Mouse (Mus musculus): ENCODE results near the gene Shank2. TPM values are rescaled to one million over a fixed set of nuclear protein-coding genes. Genes with fewer than 3 reads are reported as not detected.

Gene Shank2
- polyA plus RNA-seq, 1 experiment from 2014 or later: 2.1 TPM

GRCm38 (mm10) chr7:144198491-144198890 is 196.8 kb downstream of the Shank2 start:
- no peak overlapping the region for H3K4me3 ChIP-seq (ENCODE audit: low read depth, low read length)
- no peaks in the 10 kb centered on the region for H3K27me3 ChIP-seq (ENCODE audit: control insufficient read depth, insufficient read depth, low read length)

GRCm38 (mm10) chr7:144202017-144202682 is 200.4 kb downstream of the Shank2 start:
- Histone ChIP-seq H3K4me3 (ENCODE audit: low read depth, low read length) (no peak overlapping the region), H3K36me3 (ENCODE audit: control insufficient read depth, insufficient read depth, low read length) (no peaks in the 10 kb centered on the region), H3K27ac (ENCODE audit: low read depth, low read length) (no peak overlapping the region), H3K4me2 (ENCODE audit: low read depth) (no peak overlapping the region), H3K4me1 (ENCODE audit: control insufficient read depth, insufficient read depth, low read length) (no peaks in the 10 kb centered on the region), H3K27me3 (ENCODE audit: control insufficient read depth, insufficient read depth, low read length) (no peaks in the 10 kb centered on the region), H3K9me3 (ENCODE audit: control insufficient read depth, low read length) (no peaks in the 10 kb centered on the region), H3K9ac (ENCODE audit: low read length) (no peak overlapping the region)
- DNase-seq (ENCODE audit: low spot score): no peak
- no peak for ATAC-seq (ENCODE audit: insufficient read depth, low FRiP score, low TSS enrichment)
- 82% methylated on average over 7 of the region's 7 CpGs for WGBS

More at GRCm38 (mm10) chr7:144198491-144198890, 196.8 kb downstream of the Shank2 start:
- H3K4me2 ChIP-seq (ENCODE audit: low read depth): no peak overlapping the region
- no peaks in the 10 kb centered on the region for H3K9me3 ChIP-seq (ENCODE audit: control insufficient read depth, low read length)
- no peak overlapping the region for H3K27ac ChIP-seq (ENCODE audit: low read depth, low read length)
- no peak overlapping the region for H3K9ac ChIP-seq (ENCODE audit: low read length)
- no peaks in the 10 kb centered on the region for H3K36me3 ChIP-seq (ENCODE audit: control insufficient read depth, insufficient read depth, low read length)
- DNase-seq (ENCODE audit: low spot score): no peak
- WGBS: 86% methylated on average over 2 of the region's 2 CpGs
- no peak for ATAC-seq (ENCODE audit: insufficient read depth, low FRiP score, low TSS enrichment)
- H3K4me1 ChIP-seq (ENCODE audit: control insufficient read depth, insufficient read depth, low read length): no peaks in the 10 kb centered on the region

- WGBS: 61% methylated on average over 3 of the region's 3 CpGs
- no peak overlapping the region for H3K9ac ChIP-seq (ENCODE audit: low read length)
- DNase-seq (ENCODE audit: low spot score): no peak
Measured at GRCm38 (mm10) chr7:144204290-144204689, 202.6 kb downstream of the Shank2 start.

GRCm38 (mm10) chr7:144205161-144205560 is 203.4 kb downstream of the Shank2 start:
- H3K9ac ChIP-seq (ENCODE audit: low read length): no peak overlapping the region
- no peaks in the 10 kb centered on the region for H3K27me3 ChIP-seq (ENCODE audit: control insufficient read depth, insufficient read depth, low read length)
- ATAC-seq (ENCODE audit: insufficient read depth, low FRiP score, low TSS enrichment) (no peak), DNase-seq (ENCODE audit: low spot score) (no peak)
- no peak overlapping the region for H3K27ac ChIP-seq (ENCODE audit: low read depth, low read length)
- no peak overlapping the region for H3K4me3 ChIP-seq (ENCODE audit: low read depth, low read length)
- 95% methylated on average over 1 of the region's 1 CpGs for WGBS
- H3K9me3 ChIP-seq (ENCODE audit: control insufficient read depth, low read length): no peaks in the 10 kb centered on the region
- no peaks in the 10 kb centered on the region for H3K36me3 ChIP-seq (ENCODE audit: control insufficient read depth, insufficient read depth, low read length)
- no peaks in the 10 kb centered on the region for H3K4me1 ChIP-seq (ENCODE audit: control insufficient read depth, insufficient read depth, low read length)
- H3K4me2 ChIP-seq (ENCODE audit: low read depth): no peak overlapping the region

More at GRCm38 (mm10) chr7:144204290-144204689, 202.6 kb downstream of the Shank2 start:
- H3K9me3 ChIP-seq (ENCODE audit: control insufficient read depth, low read length): no peaks in the 10 kb centered on the region
- H3K27me3 ChIP-seq (ENCODE audit: control insufficient read depth, insufficient read depth, low read length): no peaks in the 10 kb centered on the region
- ATAC-seq (ENCODE audit: insufficient read depth, low FRiP score, low TSS enrichment): no peak
- no peaks in the 10 kb centered on the region for H3K4me1 ChIP-seq (ENCODE audit: control insufficient read depth, insufficient read depth, low read length)
- no peak overlapping the region for H3K27ac ChIP-seq (ENCODE audit: low read depth, low read length)
- no peak overlapping the region for H3K4me3 ChIP-seq (ENCODE audit: low read depth, low read length)
- H3K36me3 ChIP-seq (ENCODE audit: control insufficient read depth, insufficient read depth, low read length): no peaks in the 10 kb centered on the region
- H3K4me2 ChIP-seq (ENCODE audit: low read depth): no peak overlapping the region

GRCm38 (mm10) chr7:144205837-144206236 is 204.1 kb downstream of the Shank2 start:
- H3K4me2 ChIP-seq (ENCODE audit: low read depth): no peak overlapping the region
- no peaks in the 10 kb centered on the region for H3K27me3 ChIP-seq (ENCODE audit: control insufficient read depth, insufficient read depth, low read length)
- H3K9me3 ChIP-seq (ENCODE audit: control insufficient read depth, low read length): no peaks in the 10 kb centered on the region
- H3K9ac ChIP-seq (ENCODE audit: low read length): no peak overlapping the region
- ATAC-seq (ENCODE audit: insufficient read depth, low FRiP score, low TSS enrichment) (no peak), DNase-seq (ENCODE audit: low spot score) (no peak)
- H3K4me3 ChIP-seq (ENCODE audit: low read depth, low read length): no peak overlapping the region
- WGBS: 88% methylated on average over 3 of the region's 3 CpGs
- no peaks in the 10 kb centered on the region for H3K36me3 ChIP-seq (ENCODE audit: control insufficient read depth, insufficient read depth, low read length)
- no peak overlapping the region for H3K27ac ChIP-seq (ENCODE audit: low read depth, low read length)
- no peaks in the 10 kb centered on the region for H3K4me1 ChIP-seq (ENCODE audit: control insufficient read depth, insufficient read depth, low read length)

GRCm38 (mm10) chr7:144206254-144206653 is 204.5 kb downstream of the Shank2 start:
- ATAC-seq (ENCODE audit: insufficient read depth, low FRiP score, low TSS enrichment): no peak
- no peak for DNase-seq (ENCODE audit: low spot score)
- no peak overlapping the region for H3K4me2 ChIP-seq (ENCODE audit: low read depth)
- no peaks in the 10 kb centered on the region for H3K4me1 ChIP-seq (ENCODE audit: control insufficient read depth, insufficient read depth, low read length)
- no peaks in the 10 kb centered on the region for H3K36me3 ChIP-seq (ENCODE audit: control insufficient read depth, insufficient read depth, low read length)
- H3K27me3 ChIP-seq (ENCODE audit: control insufficient read depth, insufficient read depth, low read length): no peaks in the 10 kb centered on the region
- no peak overlapping the region for H3K4me3 ChIP-seq (ENCODE audit: low read depth, low read length)
- no peaks in the 10 kb centered on the region for H3K9me3 ChIP-seq (ENCODE audit: control insufficient read depth, low read length)
- H3K27ac ChIP-seq (ENCODE audit: low read depth, low read length): no peak overlapping the region
- 83% methylated on average over 5 of the region's 5 CpGs for WGBS
- no peak overlapping the region for H3K9ac ChIP-seq (ENCODE audit: low read length)

- 89% methylated on average over 6 of the region's 6 CpGs for WGBS
- Histone ChIP-seq H3K9ac (ENCODE audit: low read length) (no peak overlapping the region), H3K27ac (ENCODE audit: low read depth, low read length) (no peak overlapping the region)
Measured at GRCm38 (mm10) chr7:144207100-144207499, 205.4 kb downstream of the Shank2 start.

GRCm38 (mm10) chr7:144207849-144208248 is 206.1 kb downstream of the Shank2 start:
- H3K4me3 ChIP-seq (ENCODE audit: low read depth, low read length): no peak overlapping the region
- no peak overlapping the region for H3K27ac ChIP-seq (ENCODE audit: low read depth, low read length)
- ATAC-seq (ENCODE audit: insufficient read depth, low FRiP score, low TSS enrichment): no peak; the same call in 1 of the 2 replicates
- 19% methylated on average over 7 of the region's 7 CpGs for WGBS
- H3K9me3 ChIP-seq (ENCODE audit: control insufficient read depth, low read length): no peaks in the 10 kb centered on the region
- no peak overlapping the region for H3K9ac ChIP-seq (ENCODE audit: low read length)
- no peak overlapping the region for H3K4me2 ChIP-seq (ENCODE audit: low read depth)
- peak; percentile 62 for DNase-seq (ENCODE audit: low spot score)
- no peaks in the 10 kb centered on the region for H3K36me3 ChIP-seq (ENCODE audit: control insufficient read depth, insufficient read depth, low read length)
- no peaks in the 10 kb centered on the region for H3K27me3 ChIP-seq (ENCODE audit: control insufficient read depth, insufficient read depth, low read length)
- H3K4me1 ChIP-seq (ENCODE audit: control insufficient read depth, insufficient read depth, low read length): no peaks in the 10 kb centered on the region

More at GRCm38 (mm10) chr7:144207100-144207499, 205.4 kb downstream of the Shank2 start:
- no peaks in the 10 kb centered on the region for H3K9me3 ChIP-seq (ENCODE audit: control insufficient read depth, low read length)
- ATAC-seq (ENCODE audit: insufficient read depth, low FRiP score, low TSS enrichment) (no peak), DNase-seq (ENCODE audit: low spot score) (no peak)
- no peaks in the 10 kb centered on the region for H3K4me1 ChIP-seq (ENCODE audit: control insufficient read depth, insufficient read depth, low read length)
- no peak overlapping the region for H3K4me2 ChIP-seq (ENCODE audit: low read depth)
- H3K27me3 ChIP-seq (ENCODE audit: control insufficient read depth, insufficient read depth, low read length): no peaks in the 10 kb centered on the region
- no peak overlapping the region for H3K4me3 ChIP-seq (ENCODE audit: low read depth, low read length)
- H3K36me3 ChIP-seq (ENCODE audit: control insufficient read depth, insufficient read depth, low read length): no peaks in the 10 kb centered on the region

GRCm38 (mm10) chr7:144208628-144209027 is 206.9 kb downstream of the Shank2 start:
- H3K4me3 ChIP-seq (ENCODE audit: low read depth, low read length): no peak overlapping the region
- no peaks in the 10 kb centered on the region for H3K36me3 ChIP-seq (ENCODE audit: control insufficient read depth, insufficient read depth, low read length)
- no peaks in the 10 kb centered on the region for H3K9me3 ChIP-seq (ENCODE audit: control insufficient read depth, low read length)
- ATAC-seq (ENCODE audit: insufficient read depth, low FRiP score, low TSS enrichment): no peak
- no peak overlapping the region for H3K4me2 ChIP-seq (ENCODE audit: low read depth)
- H3K27ac ChIP-seq (ENCODE audit: low read depth, low read length): no peak overlapping the region
- no peaks in the 10 kb centered on the region for H3K27me3 ChIP-seq (ENCODE audit: control insufficient read depth, insufficient read depth, low read length)
- WGBS: 61% methylated on average over 1 of the region's 1 CpGs
- no peaks in the 10 kb centered on the region for H3K4me1 ChIP-seq (ENCODE audit: control insufficient read depth, insufficient read depth, low read length)
- H3K9ac ChIP-seq (ENCODE audit: low read length): no peak overlapping the region
- no peak for DNase-seq (ENCODE audit: low spot score)

Measured in neural tube, embryonic 11.5 days (tissue).